Mouse (Mus musculus) left cerebral cortex, postnatal 36 days (tissue): Measurements from ENCODE around the gene Rsph14. TPM values are rescaled to one million over a fixed set of nuclear protein-coding genes. Genes with fewer than 3 reads are reported as not detected.

Source experiments
- total RNA-seq, 2 experiments: library from RNA; stranded (reverse); gene quantifications; 2 replicates each; pipeline ENCODE4 v1.2.3; 2021

Rsph14 gene
- total RNA-seq, 2 experiments from 2014 or later, result 0.32 to 0.35 TPM

Other genes starting within 250 kb of the Rsph14 start
- 100 to 1,000 TPM; 120 to 122 TPM for gene Gnaz, start 65.4 kb downstream of the Rsph14 start, total RNA-seq
- 10 to 100 TPM; 29.0 to 38.5 TPM for gene Rab36, start 4.5 kb upstream of the Rsph14 start, total RNA-seq
- gene Bcr, start 28.0 kb upstream of the Rsph14 start, total RNA-seq, result 100 to 1,000 TPM in 1 of 2 experiments, 10 to 100 TPM in 1; 89.8 to 116 TPM
- gene Specc1l, start 179.5 kb upstream of the Rsph14 start, total RNA-seq, result 10 to 100 TPM; 40.2 to 40.3 TPM